Mouse (Mus musculus) midbrain, postnatal 0 days (tissue): ENCODE measurements at regions not wholly inside any gene's neighbourhood (a gene's known extent, or its start where the extent isn't known, plus 50 kb on each side); places are given as distances from the start of the nearest gene placed in this dataset.

Experiments used
- ATAC-seq: fragments of 200-750 bp; cut with Nextera tagmentation; 2 replicates; pipeline ENCODE4 v1.8.0; 2017; ENCODE audit warnings: moderate number of reproducible peaks, mild to moderate bottlenecking, moderate TSS enrichment, moderate library complexity; ENCODE audit not compliant: low FRiP score
- DNase-seq: peaks from one replicate; pipeline ENCODE4 v3.0.0-alpha.2; 2015; ENCODE audit warnings: low spot score
- H3K27ac ChIP-seq: fragments of 300-500 bp; sonication (generic); 2 replicates; pipeline ENCODE4 v1.5.1; 2014; ENCODE audit warnings: low read depth, mild to moderate bottlenecking, low read length, mixed read lengths
- H3K27me3 ChIP-seq: fragments of 300-500 bp; sonication (generic); 2 replicates; pipeline ENCODE4 v1.6.1; 2014; ENCODE audit warnings: low read length, control low read depth, mixed read lengths; ENCODE audit not compliant: insufficient read depth
- H3K36me3 ChIP-seq: fragments of 300-500 bp; sonication (generic); 2 replicates; pipeline ENCODE4 v1.6.1; 2014; ENCODE audit warnings: low read length, control low read depth, mixed read lengths; ENCODE audit not compliant: insufficient read depth
- H3K4me1 ChIP-seq: fragments of 300-500 bp; sonication (generic); 2 replicates; pipeline ENCODE4 v1.6.1; 2014; ENCODE audit warnings: mild to moderate bottlenecking, control low read depth, antibody characterized with exemption, low read length, mixed read lengths; ENCODE audit not compliant: insufficient read depth
- H3K4me2 ChIP-seq: fragments of 300-500 bp; sonication (generic); 2 replicates; pipeline ENCODE4 v1.6.1; 2014; ENCODE audit warnings: low read depth, mild to moderate bottlenecking, low read length, mixed read lengths; ENCODE audit not compliant: poor library complexity, severe bottlenecking
- H3K4me3 ChIP-seq: fragments of 300-500 bp; sonication (generic); 2 replicates; pipeline ENCODE4 v1.5.1; 2014; ENCODE audit warnings: low read depth, mild to moderate bottlenecking, low read length, moderate library complexity
- H3K9ac ChIP-seq: fragments of 300-500 bp; sonication (generic); replicated peaks from 2 replicates; pipeline ENCODE4 v1.6.1; 2014; ENCODE audit warnings: mild to moderate bottlenecking, low read length, moderate library complexity, mixed read lengths; ENCODE audit not compliant: poor library complexity, severe bottlenecking
- H3K9me3 ChIP-seq: fragments of 300-500 bp; sonication (generic); 2 replicates; pipeline ENCODE4 v1.6.1; 2016; ENCODE audit warnings: low read length, control low read depth
- CTCF ChIP-seq: IDR thresholded peaks from 2 replicates; pipeline ENCODE4 v1.5.1; 2016; ENCODE audit warnings: antibody characterized with exemption, mild to moderate bottlenecking
- WGBS: fragments of 180-500 bp; shearing (Covaris S2); extraction: QIAGEN DNeasy Blood & Tissue Kit; methylation state at CpG from one replicate; pipeline ENCODE4 v1.1.7; 2014; 5-methylcytosine and 5-hydroxymethylcytosine counted together

DNA sequence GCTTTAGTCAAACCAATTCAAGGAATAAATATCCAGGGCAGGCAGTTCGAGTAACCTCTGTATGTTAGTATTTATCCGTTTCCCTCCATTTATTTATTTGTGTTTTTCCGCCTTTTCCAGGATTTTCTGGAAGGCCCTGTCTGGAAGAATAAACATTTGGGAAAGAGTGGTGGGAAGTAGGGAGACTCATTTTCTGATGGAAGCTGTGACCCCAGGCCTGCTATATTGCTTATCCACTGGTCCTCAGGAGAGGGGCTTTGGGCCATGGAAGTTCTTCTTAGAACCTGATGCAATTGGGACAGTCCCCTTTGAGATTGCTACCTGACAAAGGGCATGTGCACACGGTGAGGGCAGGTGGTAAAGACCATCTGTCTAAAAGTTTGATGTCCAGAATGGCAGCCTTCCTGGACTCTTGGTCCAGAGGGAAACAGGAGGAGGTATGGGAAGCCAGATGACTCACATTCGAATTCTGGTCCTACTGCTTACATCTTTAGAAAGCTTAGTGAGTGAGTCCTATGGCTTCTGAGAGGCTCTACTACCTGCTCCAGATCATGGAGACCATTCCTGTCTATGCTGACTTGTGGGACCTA is 56.1 kb upstream of the Cadm1 start:
- Histone ChIP-seq H3K27ac (no peak overlapping the region), H3K4me1 (no peaks in the 10 kb centered on the region), H3K9ac (no peak overlapping the region), H3K4me3 (no peak overlapping the region), H3K9me3 (no peaks in the 10 kb centered on the region), H3K27me3 (no peaks in the 10 kb centered on the region), H3K36me3 (no peaks in the 10 kb centered on the region), H3K4me2 (no peak overlapping the region)
- no peak for ATAC-seq
- 87% methylated on average over 5 of the region's 5 CpGs for WGBS
- no peak for TF ChIP-seq CTCF
- DNase-seq = no peak

DNA sequence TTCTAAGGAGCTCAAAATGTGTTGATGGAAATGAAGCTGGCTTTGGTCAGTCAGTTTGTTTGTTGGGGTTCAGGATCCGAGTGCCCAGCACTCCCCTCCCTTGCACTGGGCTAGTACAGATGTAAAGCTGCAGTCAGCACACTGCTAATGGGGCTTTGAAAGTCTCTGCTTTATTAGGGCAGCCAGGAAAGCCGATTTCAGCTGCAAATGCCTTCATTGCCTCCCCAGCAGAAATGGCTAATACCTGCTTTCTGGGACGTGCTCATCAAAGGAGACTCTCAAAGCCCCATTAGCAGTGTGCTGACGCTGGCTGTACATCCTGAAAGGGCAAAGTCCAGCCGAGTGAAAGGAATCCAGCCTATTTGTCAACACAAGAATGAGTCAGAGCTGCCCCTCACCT is 55.2 kb upstream of the Cadm1 start:
- Histone ChIP-seq H3K4me1 (no peaks in the 10 kb centered on the region), H3K9me3 (no peaks in the 10 kb centered on the region), H3K36me3 (no peaks in the 10 kb centered on the region), H3K9ac (no peak overlapping the region), H3K4me2 (no peak overlapping the region), H3K27ac (no peak overlapping the region), H3K27me3 (no peaks in the 10 kb centered on the region), H3K4me3 (no peak overlapping the region)
- 45% methylated on average over 5 of the region's 5 CpGs for WGBS
- ATAC-seq = no peak
- no peak for TF ChIP-seq CTCF
- no peak for DNase-seq

DNA sequence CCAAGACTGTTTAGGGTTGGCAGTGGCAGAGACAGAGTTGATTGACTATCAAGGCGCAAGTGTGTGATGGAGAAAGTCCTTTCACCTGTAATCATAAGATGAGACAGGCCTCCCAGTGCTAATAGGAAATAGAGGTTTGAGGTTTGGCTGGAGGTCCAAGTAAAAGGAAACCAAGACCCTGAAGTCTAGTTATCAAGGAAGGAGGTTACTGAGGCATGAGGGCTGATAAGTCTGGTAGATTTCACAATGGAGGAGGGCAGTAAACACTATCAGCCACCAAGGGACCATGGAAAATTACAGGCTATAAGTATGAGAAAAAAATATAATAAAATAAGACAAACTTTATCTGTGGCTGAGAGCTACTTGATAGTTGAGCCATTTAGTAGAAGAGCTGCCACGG is 52.1 kb upstream of the Cadm1 start:
- H3K9ac ChIP-seq = no peak overlapping the region
- no peak for TF ChIP-seq CTCF
- H3K4me1 ChIP-seq = no peaks in the 10 kb centered on the region
- WGBS = 98% methylated on average over 2 of the region's 2 CpGs
- DNase-seq = no peak
- H3K9me3 ChIP-seq = no peaks in the 10 kb centered on the region
- no peaks in the 10 kb centered on the region for H3K27me3 ChIP-seq
- no peaks in the 10 kb centered on the region for H3K36me3 ChIP-seq
- H3K4me3 ChIP-seq = no peak overlapping the region
- no peak for ATAC-seq
- no peak overlapping the region for H3K4me2 ChIP-seq
- no peak overlapping the region for H3K27ac ChIP-seq
